Mouse (Mus musculus) NIH3T3 (cell line): Measurements from ENCODE around the gene CK137956.

Source experiments
- DNase-seq: peaks from one replicate; pipeline ENCODE4 v3.0.0-alpha.2; 2012; ENCODE audit warnings: low read depth

Gene CK137956

GRCm38 (mm10) chr4:127907151-127907550 is 63.6 kb downstream of the CK137956 start:
- no peak for DNase-seq

GRCm38 (mm10) chr4:127903954-127904353 is 66.8 kb downstream of the CK137956 start:
- no peak for DNase-seq

GRCm38 (mm10) chr4:127900893-127901456 is 69.8 kb downstream of the CK137956 start:
- no peak for DNase-seq

GRCm38 (mm10) chr4:127889071-127889470 is 81.7 kb downstream of the CK137956 start:
- DNase-seq, result no peak

GRCm38 (mm10) chr4:127878966-127879365 is 91.8 kb downstream of the CK137956 start:
- DNase-seq, result no peak
